Mouse (Mus musculus): ENCODE results near the gene Ranbp6. TPM values are rescaled to one million over a fixed set of nuclear protein-coding genes. Genes with fewer than 3 reads are reported as not detected.

Ranbp6 gene
- 14.5 and 15.9 TPM in 2 replicates for polyA plus RNA-seq (2012; rRNA removed)

DNA sequence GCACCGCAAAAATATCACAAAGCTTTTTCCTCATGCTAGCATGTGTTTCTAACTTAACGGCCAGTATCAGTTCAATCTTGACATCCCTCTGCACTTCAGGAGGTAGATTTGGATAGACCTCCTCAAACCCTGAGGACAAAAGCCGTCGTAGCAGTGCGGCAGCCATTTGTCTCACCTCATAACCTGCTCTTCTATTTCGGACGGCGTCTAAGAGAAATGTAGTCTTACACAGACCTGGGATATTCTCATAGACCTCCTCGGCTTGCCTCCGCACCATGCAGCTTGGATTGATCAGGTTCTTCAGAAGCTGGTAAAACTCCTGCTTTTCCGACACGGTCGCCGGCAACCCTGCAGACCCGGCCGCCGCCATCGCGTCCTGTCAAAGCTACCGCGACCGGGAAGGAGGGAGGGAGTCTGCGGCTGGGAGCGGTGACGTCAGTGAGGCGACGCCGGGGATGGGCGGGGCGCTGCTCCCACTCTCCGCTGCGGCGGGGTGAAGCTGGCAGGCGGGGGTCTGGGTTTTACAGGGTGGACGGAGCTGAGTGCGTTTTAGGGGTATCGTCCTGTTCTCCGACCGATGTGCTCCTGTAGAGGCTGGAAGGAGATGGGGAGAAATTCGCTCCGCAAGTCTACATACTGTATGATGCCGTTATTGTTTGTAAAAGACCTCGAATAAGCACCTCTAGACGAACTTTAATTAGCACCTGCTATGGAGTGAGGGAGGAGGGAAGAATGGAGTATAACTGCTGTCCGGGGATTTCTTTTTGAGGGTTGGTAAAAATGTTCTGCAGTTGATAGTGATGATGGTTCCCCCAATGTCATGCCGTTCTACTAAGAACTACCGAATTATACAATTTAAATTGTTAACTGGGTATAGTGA, at the start of gene Ranbp6:
Ranbp6 (minus strand) TSS at position 394 of the 880 bp plus-strand sequence.
- H3K4me3 ChIP-seq (ENCODE audit: insufficient read depth, low read length): peak within 1 kb of the TSS; percentile 97
- H3K4me1 ChIP-seq (ENCODE audit: control insufficient read depth, insufficient read depth, low read length): peaks cover 5% of the 10 kb centered on the region
- TF ChIP-seq CTCF (IDR thresholded peaks at IDR 0.05; ENCODE audit: extremely low read depth, insufficient read depth, low read length): no peak
- TF ChIP-seq POLR2A (IDR thresholded peaks at IDR 0.05; ENCODE audit: extremely low read depth, insufficient read depth, low read length): peak; percentile 89
- 0 out of 2 replicates have a peak within 1 kb of the TSS, but pooled peaks have one; percentile 69 for H3K27ac ChIP-seq (ENCODE audit: insufficient read depth, low read length)

- no peak overlapping the region for H3K4me3 ChIP-seq (ENCODE audit: insufficient read depth, low read length)
- TF ChIP-seq POLR2A (IDR thresholded peaks at IDR 0.05; ENCODE audit: extremely low read depth, insufficient read depth, low read length) (no peak), CTCF (IDR thresholded peaks at IDR 0.05; ENCODE audit: extremely low read depth, insufficient read depth, low read length) (no peak)
Measured at GRCm38 (mm10) chr19:29860816-29861215, 48.0 kb upstream of the Ranbp6 start.

GRCm38 (mm10) chr19:29857267-29857666, 44.5 kb upstream of the Ranbp6 start:
- H3K4me1 ChIP-seq (ENCODE audit: control insufficient read depth, insufficient read depth, low read length): no peaks in the 10 kb centered on the region
- H3K4me3 ChIP-seq (ENCODE audit: insufficient read depth, low read length): no peak overlapping the region
- H3K27ac ChIP-seq (ENCODE audit: insufficient read depth, low read length): no peak overlapping the region
- TF ChIP-seq POLR2A (IDR thresholded peaks at IDR 0.05; ENCODE audit: extremely low read depth, insufficient read depth, low read length) (no peak), CTCF (IDR thresholded peaks at IDR 0.05; ENCODE audit: extremely low read depth, insufficient read depth, low read length) (no peak)

More at GRCm38 (mm10) chr19:29860816-29861215, 48.0 kb upstream of the Ranbp6 start:
- no peak overlapping the region for H3K27ac ChIP-seq (ENCODE audit: insufficient read depth, low read length)
- no peaks in the 10 kb centered on the region for H3K4me1 ChIP-seq (ENCODE audit: control insufficient read depth, insufficient read depth, low read length)

GRCm38 (mm10) chr19:29853711-29854110, 40.9 kb upstream of the Ranbp6 start:
- H3K4me3 ChIP-seq (ENCODE audit: insufficient read depth, low read length): no peak overlapping the region
- H3K4me1 ChIP-seq (ENCODE audit: control insufficient read depth, insufficient read depth, low read length): no peaks in the 10 kb centered on the region
- H3K27ac ChIP-seq (ENCODE audit: insufficient read depth, low read length): no peak overlapping the region
- TF ChIP-seq POLR2A (IDR thresholded peaks at IDR 0.05; ENCODE audit: extremely low read depth, insufficient read depth, low read length) (no peak), CTCF (IDR thresholded peaks at IDR 0.05; ENCODE audit: extremely low read depth, insufficient read depth, low read length) (no peak)

GRCm38 (mm10) chr19:29851036-29851690, 38.4 kb upstream of the Ranbp6 start:
- no peak for TF ChIP-seq CTCF (IDR thresholded peaks at IDR 0.05; ENCODE audit: extremely low read depth, insufficient read depth, low read length)
- TF ChIP-seq POLR2A (IDR thresholded peaks at IDR 0.05; ENCODE audit: extremely low read depth, insufficient read depth, low read length): no peak
- Histone ChIP-seq H3K4me1 (ENCODE audit: control insufficient read depth, insufficient read depth, low read length) (no peaks in the 10 kb centered on the region), H3K27ac (ENCODE audit: insufficient read depth, low read length) (no peak overlapping the region), H3K4me3 (ENCODE audit: insufficient read depth, low read length) (no peak overlapping the region)

DNA sequence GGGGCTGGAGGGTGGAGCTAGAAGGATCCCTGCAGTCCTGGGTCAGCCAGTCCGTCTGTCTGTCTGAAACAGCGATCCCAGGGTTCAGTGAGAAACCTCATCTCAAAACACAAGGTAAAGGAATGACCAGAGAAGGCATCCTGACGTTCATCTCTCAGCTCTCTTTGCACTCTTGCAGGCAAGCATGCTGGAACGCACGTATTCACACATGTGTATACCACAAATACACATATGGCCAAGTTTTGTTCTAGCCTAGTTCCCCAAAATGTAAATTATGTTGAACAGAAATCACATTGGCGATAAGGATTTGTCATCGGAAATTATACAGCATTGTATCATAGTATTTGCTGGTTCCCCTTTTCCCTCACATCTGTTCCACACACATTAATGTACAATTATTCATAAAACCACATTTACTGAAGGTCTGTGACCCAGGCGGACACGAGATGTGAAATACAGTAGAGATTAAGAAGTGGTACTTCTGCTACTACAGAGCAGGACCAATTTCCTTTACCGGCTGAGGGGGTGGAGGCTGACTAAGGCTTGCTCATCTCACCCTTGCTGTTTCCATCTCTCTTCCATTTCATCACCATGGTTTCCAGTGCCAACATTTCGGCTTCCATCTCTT, 37.3 kb upstream of the Ranbp6 start:
- H3K4me3 ChIP-seq (ENCODE audit: insufficient read depth, low read length): no peak overlapping the region
- no peaks in the 10 kb centered on the region for H3K4me1 ChIP-seq (ENCODE audit: control insufficient read depth, insufficient read depth, low read length)
- no peak for TF ChIP-seq CTCF (IDR thresholded peaks at IDR 0.05; ENCODE audit: extremely low read depth, insufficient read depth, low read length)
- no peak overlapping the region for H3K27ac ChIP-seq (ENCODE audit: insufficient read depth, low read length)

GRCm38 (mm10) chr19:29844036-29844661, 31.4 kb upstream of the Ranbp6 start:
- TF ChIP-seq POLR2A (IDR thresholded peaks at IDR 0.05; ENCODE audit: extremely low read depth, insufficient read depth, low read length) (no peak), CTCF (IDR thresholded peaks at IDR 0.05; ENCODE audit: extremely low read depth, insufficient read depth, low read length) (no peak)
- Histone ChIP-seq H3K4me1 (ENCODE audit: control insufficient read depth, insufficient read depth, low read length) (no peaks in the 10 kb centered on the region), H3K27ac (ENCODE audit: insufficient read depth, low read length) (peak overlapping the region; percentile 89; the same call in 1 of the 2 replicates), H3K4me3 (ENCODE audit: insufficient read depth, low read length) (no peak overlapping the region)

- Histone ChIP-seq H3K4me1 (ENCODE audit: control insufficient read depth, insufficient read depth, low read length) (no peaks in the 10 kb centered on the region), H3K27ac (ENCODE audit: insufficient read depth, low read length) (peak overlapping the region; percentile 89), H3K4me3 (ENCODE audit: insufficient read depth, low read length) (no peak overlapping the region)
- TF ChIP-seq POLR2A (IDR thresholded peaks at IDR 0.05; ENCODE audit: extremely low read depth, insufficient read depth, low read length) (no peak), CTCF (IDR thresholded peaks at IDR 0.05; ENCODE audit: extremely low read depth, insufficient read depth, low read length) (no peak)
Measured at GRCm38 (mm10) chr19:29843641-29844035, 30.9 kb upstream of the Ranbp6 start.

DNA sequence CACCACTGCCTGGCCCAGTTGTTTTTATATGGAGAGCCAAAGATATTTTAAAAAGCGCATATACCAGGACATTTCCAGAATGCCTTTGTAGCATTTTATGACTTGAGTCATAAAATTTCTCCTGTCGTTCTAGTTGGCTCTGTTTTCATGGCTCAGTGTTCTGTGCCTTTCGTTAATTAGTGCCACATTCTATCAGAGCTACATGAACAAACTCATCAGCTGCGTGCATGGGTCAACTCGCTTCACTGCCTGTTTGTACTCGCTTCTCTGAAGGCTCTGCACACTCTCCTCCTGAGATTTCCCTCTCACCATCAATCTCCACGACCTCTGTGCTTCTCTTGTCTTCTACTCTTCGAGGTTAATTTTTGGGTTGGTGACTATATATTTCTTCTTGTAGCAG, 30.2 kb upstream of the Ranbp6 start:
- H3K27ac ChIP-seq (ENCODE audit: insufficient read depth, low read length): 0 out of 2 replicates have a peak overlapping the region, but pooled peaks have one; percentile 59
- H3K4me3 ChIP-seq (ENCODE audit: insufficient read depth, low read length): no peak overlapping the region
- TF ChIP-seq CTCF (IDR thresholded peaks at IDR 0.05; ENCODE audit: extremely low read depth, insufficient read depth, low read length) (no peak), POLR2A (IDR thresholded peaks at IDR 0.05; ENCODE audit: extremely low read depth, insufficient read depth, low read length) (no peak)
- H3K4me1 ChIP-seq (ENCODE audit: control insufficient read depth, insufficient read depth, low read length): no peaks in the 10 kb centered on the region
